Mouse (Mus musculus) ES-E14 (cell line): ENCODE results near the gene Rab15.

ENCODE experiments used
- CHD2 ChIP-seq: IDR thresholded peaks from 2 replicates; pipeline ENCODE4 v1.6.1; 2014; ENCODE audit warnings: mild to moderate bottlenecking, low read depth, low read length, inconsistent platforms
- HCFC1 ChIP-seq: IDR thresholded peaks from 2 replicates; pipeline ENCODE4 v1.6.1; 2012; ENCODE audit warnings: low read length, inconsistent platforms, borderline replicate concordance; ENCODE audit not compliant: insufficient read depth
- ZC3H11A ChIP-seq: IDR thresholded peaks from 2 replicates; pipeline ENCODE4 v1.6.1; 2012; ENCODE audit warnings: low read depth, mild to moderate bottlenecking, inconsistent platforms, low read length, borderline replicate concordance
- ZNF384 ChIP-seq: IDR thresholded peaks from 2 replicates; pipeline ENCODE4 v1.6.1; 2012; ENCODE audit warnings: low read depth, low read length, inconsistent platforms

GRCm38 (mm10) chr12:76822651-76823041 is at the start of gene Rab15:
- TF ChIP-seq HCFC1 (no peak), CHD2 (no peak), ZC3H11A (no peak), ZNF384 (no peak)
